Mouse (Mus musculus): ENCODE data around the gene Txndc8. TPM values are rescaled to one million over a fixed set of nuclear protein-coding genes. Genes with fewer than 3 reads are reported as not detected.

The Txndc8 gene
- polyA plus RNA-seq (2016; fragmentation: Nextera tagmentation; extraction: Ambion mirVana): not detected in 2 replicates

DNA sequence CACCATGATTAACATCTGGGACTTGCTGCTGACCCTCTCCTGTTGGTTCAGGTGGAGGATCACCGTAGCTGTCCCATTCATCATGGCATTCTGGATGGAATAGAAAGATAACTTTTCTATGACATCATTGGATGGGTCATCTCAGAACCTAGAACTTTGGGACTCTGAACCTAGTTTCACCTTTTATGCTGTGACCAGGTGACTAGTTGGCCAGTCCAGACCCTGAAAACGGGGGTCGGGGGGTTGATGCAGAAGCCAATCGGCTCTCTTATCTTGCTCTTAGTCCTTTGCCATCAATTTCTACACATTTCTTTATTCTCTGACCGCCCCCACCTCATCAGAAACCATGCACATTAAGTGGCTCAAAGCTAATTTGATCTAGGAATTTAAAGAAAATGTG lies at the start of gene Txndc8:
TSS of gene Txndc8 (minus strand) at position 101 of the 400 bp plus-strand sequence.
- Histone ChIP-seq H3K9me3 (no peaks in the 10 kb centered on the region), H3K27me3 (ENCODE audit: insufficient read depth, poor library complexity, severe bottlenecking) (no peaks in the 10 kb centered on the region), H3K4me3 (no peak within 1 kb of the TSS), H3K4me1 (replicated peaks) (no peaks in the 10 kb centered on the region), H3K27ac (no peak within 1 kb of the TSS), H3K36me3 (no peaks in the 10 kb centered on the region)
- no peak for DNase-seq (ENCODE audit: low spot score)
- WGBS: 95% methylated on average over 5 of the region's 5 CpGs

GRCm38 (mm10) chr4:58055653-58056052 lies 46.7 kb upstream of the Txndc8 start:
- Histone ChIP-seq H3K4me1 (replicated peaks) (no peaks in the 10 kb centered on the region), H3K4me3 (no peak overlapping the region), H3K9me3 (no peaks in the 10 kb centered on the region), H3K27me3 (ENCODE audit: insufficient read depth, poor library complexity, severe bottlenecking) (no peaks in the 10 kb centered on the region), H3K27ac (no peak overlapping the region), H3K36me3 (no peaks in the 10 kb centered on the region)
- no peak for DNase-seq (ENCODE audit: low spot score)

DNA sequence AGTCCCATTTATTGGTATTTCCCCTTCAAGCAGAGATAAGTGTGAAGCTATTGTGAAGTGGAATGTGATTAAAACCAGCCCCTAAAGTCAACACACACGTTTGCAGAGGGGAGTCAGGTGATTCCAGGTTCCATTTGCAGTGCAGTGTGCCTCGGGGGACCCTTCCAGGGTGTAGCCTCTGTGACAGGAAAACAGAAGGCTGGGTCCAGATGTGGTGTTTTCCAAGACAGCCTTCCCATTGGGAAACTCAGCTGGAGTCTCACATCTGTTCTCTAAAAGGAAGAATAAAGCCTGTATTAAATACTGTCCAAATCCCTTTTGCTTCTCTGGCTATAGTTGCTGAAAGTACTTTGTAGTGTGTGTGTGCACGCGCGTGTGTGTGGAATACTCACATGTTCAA lies 45.5 kb upstream of the Txndc8 start:
- no peaks in the 10 kb centered on the region for H3K36me3 ChIP-seq
- H3K27me3 ChIP-seq (ENCODE audit: insufficient read depth, poor library complexity, severe bottlenecking): no peaks in the 10 kb centered on the region
- no peaks in the 10 kb centered on the region for H3K9me3 ChIP-seq
- WGBS: 75% methylated on average over 5 of the region's 5 CpGs
- DNase-seq (ENCODE audit: low spot score): no peak
- no peaks in the 10 kb centered on the region for H3K4me1 ChIP-seq (replicated peaks)
- H3K4me3 ChIP-seq: no peak overlapping the region
- H3K27ac ChIP-seq: no peak overlapping the region

GRCm38 (mm10) chr4:58050746-58051145 lies 41.8 kb upstream of the Txndc8 start:
- Histone ChIP-seq H3K4me3 (no peak overlapping the region), H3K27ac (no peak overlapping the region), H3K36me3 (no peaks in the 10 kb centered on the region), H3K27me3 (ENCODE audit: insufficient read depth, poor library complexity, severe bottlenecking) (no peaks in the 10 kb centered on the region), H3K4me1 (replicated peaks) (no peaks in the 10 kb centered on the region), H3K9me3 (no peaks in the 10 kb centered on the region)
- no peak for DNase-seq (ENCODE audit: low spot score)
- WGBS: 85% methylated on average over 8 of the region's 8 CpGs

DNA sequence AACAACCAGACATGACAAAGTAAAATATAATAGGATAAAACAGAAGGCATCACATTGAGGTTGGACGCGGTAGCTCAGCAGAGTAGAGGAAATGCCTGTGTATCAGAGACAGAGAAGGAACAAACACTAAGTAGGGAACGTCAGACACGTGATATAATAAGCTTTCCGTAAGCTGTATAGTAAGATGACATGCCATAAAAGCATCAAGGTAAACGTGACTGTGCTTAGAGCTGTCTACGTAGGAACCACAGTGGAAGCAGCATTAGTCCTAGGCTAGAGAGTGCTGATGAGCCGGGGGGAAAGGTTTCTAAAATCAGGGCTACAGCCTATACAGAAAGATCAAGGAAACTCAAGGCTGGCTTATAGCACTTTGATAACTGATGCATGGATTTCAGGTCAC lies 41.4 kb upstream of the Txndc8 start:
- Histone ChIP-seq H3K27ac (no peak overlapping the region), H3K4me1 (replicated peaks) (no peaks in the 10 kb centered on the region), H3K4me3 (no peak overlapping the region), H3K36me3 (no peaks in the 10 kb centered on the region), H3K27me3 (ENCODE audit: insufficient read depth, poor library complexity, severe bottlenecking) (no peaks in the 10 kb centered on the region), H3K9me3 (no peaks in the 10 kb centered on the region)
- WGBS: 91% methylated on average over 8 of the region's 8 CpGs
- DNase-seq (ENCODE audit: low spot score): no peak

- no peak overlapping the region for H3K4me3 ChIP-seq
- no peak overlapping the region for H3K27ac ChIP-seq
- no peaks in the 10 kb centered on the region for H3K9me3 ChIP-seq
- no peak for DNase-seq (ENCODE audit: low spot score)
- no peaks in the 10 kb centered on the region for H3K4me1 ChIP-seq (replicated peaks)
- H3K36me3 ChIP-seq: no peaks in the 10 kb centered on the region
- H3K27me3 ChIP-seq (ENCODE audit: insufficient read depth, poor library complexity, severe bottlenecking): no peaks in the 10 kb centered on the region
- 92% methylated on average over 6 of the region's 6 CpGs for WGBS
These were observed 35.9 kb upstream of the Txndc8 start for GRCm38 (mm10) chr4:58044833-58045232.

DNA sequence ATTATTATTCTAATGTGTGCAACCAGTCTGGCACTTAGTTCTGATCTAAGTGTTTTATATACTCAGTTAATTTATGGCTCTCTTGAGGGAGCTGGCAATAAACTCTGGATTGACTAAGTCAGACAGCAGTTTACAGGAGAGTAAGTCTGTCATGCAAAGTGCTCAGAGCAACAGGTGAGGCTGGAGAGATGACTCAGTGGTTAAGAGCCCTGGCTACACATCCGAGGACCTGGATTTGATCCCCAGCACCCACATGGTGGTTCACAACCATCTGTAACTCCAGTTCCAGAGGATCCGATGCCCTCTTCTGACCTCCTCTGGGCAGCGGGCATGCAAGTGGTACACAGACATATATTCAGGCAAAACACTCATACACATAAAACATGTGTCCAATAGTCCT lies 35.4 kb upstream of the Txndc8 start:
- WGBS: 92% methylated on average over 3 of the region's 3 CpGs
- H3K36me3 ChIP-seq: no peaks in the 10 kb centered on the region
- H3K4me3 ChIP-seq: no peak overlapping the region
- no peaks in the 10 kb centered on the region for H3K27me3 ChIP-seq (ENCODE audit: insufficient read depth, poor library complexity, severe bottlenecking)
- no peak overlapping the region for H3K27ac ChIP-seq
- no peaks in the 10 kb centered on the region for H3K4me1 ChIP-seq (replicated peaks)
- no peak for DNase-seq (ENCODE audit: low spot score)
- no peaks in the 10 kb centered on the region for H3K9me3 ChIP-seq

GRCm38 (mm10) chr4:58040093-58040492 lies 31.2 kb upstream of the Txndc8 start:
- no peak overlapping the region for H3K4me3 ChIP-seq
- H3K9me3 ChIP-seq: no peaks in the 10 kb centered on the region
- H3K4me1 ChIP-seq (replicated peaks): no peaks in the 10 kb centered on the region
- H3K36me3 ChIP-seq: no peaks in the 10 kb centered on the region
- no peak overlapping the region for H3K27ac ChIP-seq
- DNase-seq (ENCODE audit: low spot score): no peak
- 92% methylated on average over 2 of the region's 2 CpGs for WGBS
- no peaks in the 10 kb centered on the region for H3K27me3 ChIP-seq (ENCODE audit: insufficient read depth, poor library complexity, severe bottlenecking)

DNA sequence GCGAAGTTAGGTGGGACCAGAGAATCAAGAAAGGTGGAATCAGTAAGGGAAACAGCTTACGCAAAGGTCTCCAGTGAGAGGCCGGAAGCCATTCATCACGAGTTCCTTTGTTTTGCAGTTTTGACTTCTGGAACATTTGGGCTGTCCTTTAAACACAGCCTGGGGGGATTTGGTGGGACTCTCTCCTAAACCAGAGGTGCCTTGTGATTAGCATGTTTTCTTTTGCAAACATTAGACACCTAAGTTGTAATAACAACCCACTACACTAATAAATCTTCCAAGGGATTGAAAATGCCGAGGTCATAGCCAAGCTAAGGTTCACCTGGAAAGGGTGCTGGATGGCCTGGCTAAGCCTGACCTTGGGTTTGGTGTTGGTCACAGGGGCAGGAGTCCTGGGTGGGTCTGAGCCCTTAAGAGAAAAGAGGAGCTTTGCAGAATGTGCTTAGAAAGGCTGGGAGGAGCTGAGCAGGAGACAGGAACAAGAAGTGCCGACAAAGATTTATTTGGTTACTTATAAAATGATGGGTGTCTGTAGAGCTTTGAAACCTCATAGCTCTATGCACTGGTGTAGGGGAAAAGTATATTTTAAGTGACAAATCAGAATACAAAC lies 28.3 kb upstream of the Txndc8 start:
- DNase-seq (ENCODE audit: low spot score): no peak

GRCm38 (mm10) chr4:58034663-58035062 lies 25.7 kb upstream of the Txndc8 start:
- H3K27me3 ChIP-seq (ENCODE audit: insufficient read depth, poor library complexity, severe bottlenecking): no peaks in the 10 kb centered on the region
- no peak overlapping the region for H3K4me3 ChIP-seq
- DNase-seq (ENCODE audit: low spot score): no peak
- H3K9me3 ChIP-seq: peaks cover 7% of the 10 kb centered on the region; the same call in 1 of the 2 replicates
- 58% methylated on average over 13 of the region's 13 CpGs for WGBS
- no peak overlapping the region for H3K27ac ChIP-seq
- H3K36me3 ChIP-seq: no peaks in the 10 kb centered on the region
- H3K4me1 ChIP-seq (replicated peaks): no peaks in the 10 kb centered on the region

More for the DNA sequence above, 28.3 kb upstream of the Txndc8 start:
- Histone ChIP-seq H3K4me1 (replicated peaks) (no peaks in the 10 kb centered on the region), H3K27ac (no peak overlapping the region), H3K9me3 (no peaks in the 10 kb centered on the region), H3K4me3 (no peak overlapping the region), H3K27me3 (ENCODE audit: insufficient read depth, poor library complexity, severe bottlenecking) (no peaks in the 10 kb centered on the region), H3K36me3 (no peaks in the 10 kb centered on the region)
- 86% methylated on average over 6 of the region's 6 CpGs for WGBS

DNA sequence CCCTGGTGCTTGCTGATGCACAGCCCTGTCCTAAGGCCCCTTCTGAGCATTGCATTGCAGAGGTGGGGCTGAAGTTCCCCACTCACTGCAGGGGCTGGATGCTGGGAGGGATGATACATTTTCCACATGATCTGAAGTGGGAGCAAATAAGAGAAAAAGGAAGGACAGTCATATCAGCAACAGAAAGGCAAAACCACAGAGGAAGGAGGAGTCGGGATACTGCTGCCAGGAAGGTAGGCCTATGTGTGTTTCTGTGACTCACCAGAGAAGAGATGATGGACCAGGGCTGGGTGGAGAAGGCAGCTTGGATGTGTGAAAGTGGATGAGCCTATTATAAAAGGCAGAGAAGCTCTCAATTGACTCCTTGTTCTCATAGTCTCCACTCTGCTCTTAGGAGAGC lies 23.8 kb upstream of the Txndc8 start:
- WGBS: 90% methylated on average over 1 of the region's 1 CpGs
- Histone ChIP-seq H3K9me3 (peaks cover 7% of the 10 kb centered on the region; the same call in 1 of the 2 replicates), H3K36me3 (no peaks in the 10 kb centered on the region), H3K27ac (no peak overlapping the region), H3K27me3 (ENCODE audit: insufficient read depth, poor library complexity, severe bottlenecking) (no peaks in the 10 kb centered on the region), H3K4me3 (no peak overlapping the region), H3K4me1 (replicated peaks) (no peaks in the 10 kb centered on the region)
- DNase-seq (ENCODE audit: low spot score): no peak

DNA sequence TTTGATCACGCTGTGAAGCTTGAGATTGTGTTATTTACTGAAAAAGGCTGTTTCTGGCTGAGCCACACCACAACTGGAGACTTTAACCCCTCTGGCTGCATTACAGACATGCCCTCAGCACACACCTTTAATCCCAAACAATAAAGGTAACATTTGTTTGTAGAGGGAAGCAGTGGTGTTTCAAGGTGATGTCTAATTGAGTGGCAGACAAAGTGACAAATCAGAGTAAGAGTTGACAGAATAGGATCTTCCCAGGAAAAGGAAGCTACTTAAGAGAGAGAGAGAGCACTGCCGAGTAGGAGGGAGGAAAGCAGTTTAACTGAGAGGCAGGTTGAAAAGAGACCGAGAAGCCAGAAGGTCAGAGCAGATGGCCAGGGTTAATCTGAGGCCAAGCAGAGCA lies 5.4 kb downstream of the Txndc8 start:
- Histone ChIP-seq H3K4me3 (no peak overlapping the region), H3K4me1 (replicated peaks) (no peaks in the 10 kb centered on the region), H3K27ac (no peak overlapping the region), H3K9me3 (no peaks in the 10 kb centered on the region), H3K36me3 (no peaks in the 10 kb centered on the region), H3K27me3 (ENCODE audit: insufficient read depth, poor library complexity, severe bottlenecking) (no peaks in the 10 kb centered on the region)
- 72% methylated on average over 3 of the region's 3 CpGs for WGBS
- no peak for DNase-seq (ENCODE audit: low spot score)

DNA sequence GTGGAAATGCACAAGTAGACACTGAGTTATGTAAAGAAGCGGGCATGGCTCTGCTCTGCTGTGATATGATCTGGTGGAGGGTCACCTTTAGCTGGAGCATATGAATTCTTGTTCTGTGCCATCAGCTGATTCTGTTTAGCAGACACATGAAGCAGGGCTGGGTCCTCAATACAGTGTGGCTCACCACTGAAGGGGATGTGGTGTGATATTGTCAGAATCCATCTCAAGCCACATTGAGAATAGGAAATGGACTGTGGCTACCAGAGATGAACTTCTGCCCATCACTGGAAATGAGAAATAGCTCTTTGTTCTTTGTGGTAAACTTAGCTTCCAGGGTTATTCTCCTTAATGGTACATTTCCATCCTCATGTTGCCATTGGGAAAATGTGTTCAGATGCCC lies 17.5 kb downstream of the Txndc8 start:
- no peaks in the 10 kb centered on the region for H3K36me3 ChIP-seq
- H3K4me3 ChIP-seq: no peak overlapping the region
- H3K4me1 ChIP-seq (replicated peaks): no peaks in the 10 kb centered on the region
- no peaks in the 10 kb centered on the region for H3K27me3 ChIP-seq (ENCODE audit: insufficient read depth, poor library complexity, severe bottlenecking)
- H3K27ac ChIP-seq: no peak overlapping the region
- 87% methylated on average over 1 of the region's 1 CpGs for WGBS
- no peaks in the 10 kb centered on the region for H3K9me3 ChIP-seq
- DNase-seq (ENCODE audit: low spot score): no peak

Data from hindbrain, embryonic 10.5 days (tissue).